Mouse (Mus musculus): ENCODE measurements around the gene Pax2. TPM values are rescaled to one million over a fixed set of nuclear protein-coding genes. Genes with fewer than 3 reads are reported as not detected.

The Pax2 gene
- polyA plus RNA-seq, 1 experiment from 2014 or later, result 0.33 TPM

- H3K4me2 ChIP-seq (ENCODE audit: low read length), result no peak overlapping the region
- H3K9me3 ChIP-seq (replicated peaks; ENCODE audit: control insufficient read depth, low read length, poor library complexity, severe bottlenecking), result no peaks in the 10 kb centered on the region
- no peak overlapping the region for H3K9ac ChIP-seq (ENCODE audit: low read depth, low read length)
- WGBS, result 87% methylated on average over 7 of the region's 7 CpGs
- H3K4me1 ChIP-seq (ENCODE audit: control insufficient read depth, insufficient read depth, low read length), result no peaks in the 10 kb centered on the region
- no peak overlapping the region for H3K27ac ChIP-seq (ENCODE audit: low read length)
- no peak for ATAC-seq
- H3K27me3 ChIP-seq (ENCODE audit: control insufficient read depth, insufficient read depth, low read depth, low read length), result peaks cover 5% of the 10 kb centered on the region
- no peaks in the 10 kb centered on the region for H3K36me3 ChIP-seq (ENCODE audit: control insufficient read depth, insufficient read depth, low read length)
- no peak overlapping the region for H3K4me3 ChIP-seq (ENCODE audit: low read depth, low read length)
Observed at GRCm38 (mm10) chr19:44876529-44876928, 120.7 kb downstream of the Pax2 start.

- WGBS, result under 1% methylated on average over 31 of the region's 31 CpGs
- ATAC-seq, result peak; percentile 42; the same call in 1 of the 2 replicates
- Histone ChIP-seq H3K4me1 (ENCODE audit: control insufficient read depth, insufficient read depth, low read length) (peaks cover 10% of the 10 kb centered on the region; the same call in 1 of the 2 replicates), H3K27ac (ENCODE audit: low read length) (no peak overlapping the region), H3K4me3 (ENCODE audit: low read depth, low read length) (peak overlapping the region; percentile 32), H3K9ac (ENCODE audit: low read depth, low read length) (peak overlapping the region; percentile 62), H3K36me3 (ENCODE audit: control insufficient read depth, insufficient read depth, low read length) (no peaks in the 10 kb centered on the region), H3K4me2 (ENCODE audit: low read length) (peak overlapping the region; percentile 65), H3K27me3 (ENCODE audit: control insufficient read depth, insufficient read depth, low read depth, low read length) (peaks cover 34% of the 10 kb centered on the region), H3K9me3 (replicated peaks; ENCODE audit: control insufficient read depth, low read length, poor library complexity, severe bottlenecking) (no peaks in the 10 kb centered on the region)
Observed at GRCm38 (mm10) chr19:44882552-44883024, 126.7 kb downstream of the Pax2 start.

- Histone ChIP-seq H3K27me3 (ENCODE audit: control insufficient read depth, insufficient read depth, low read depth, low read length) (peaks cover 49% of the 10 kb centered on the region), H3K27ac (ENCODE audit: low read length) (no peak overlapping the region), H3K4me2 (ENCODE audit: low read length) (no peak overlapping the region), H3K36me3 (ENCODE audit: control insufficient read depth, insufficient read depth, low read length) (no peaks in the 10 kb centered on the region), H3K4me1 (ENCODE audit: control insufficient read depth, insufficient read depth, low read length) (peaks cover 10% of the 10 kb centered on the region; the same call in 1 of the 2 replicates), H3K9ac (ENCODE audit: low read depth, low read length) (no peak overlapping the region), H3K9me3 (replicated peaks; ENCODE audit: control insufficient read depth, low read length, poor library complexity, severe bottlenecking) (no peaks in the 10 kb centered on the region), H3K4me3 (ENCODE audit: low read depth, low read length) (no peak overlapping the region)
- WGBS, result 34% methylated on average over 3 of the region's 3 CpGs
- ATAC-seq, result no peak
Observed at GRCm38 (mm10) chr19:44884331-44884730, 128.5 kb downstream of the Pax2 start.

GRCm38 (mm10) chr19:44886475-44886874, 130.6 kb downstream of the Pax2 start:
- H3K4me2 ChIP-seq (ENCODE audit: low read length), result no peak overlapping the region
- no peak overlapping the region for H3K4me3 ChIP-seq (ENCODE audit: low read depth, low read length)
- peaks cover 66% of the 10 kb centered on the region for H3K27me3 ChIP-seq (ENCODE audit: control insufficient read depth, insufficient read depth, low read depth, low read length)
- H3K9ac ChIP-seq (ENCODE audit: low read depth, low read length), result no peak overlapping the region
- 15% methylated on average over 3 of the region's 3 CpGs for WGBS
- no peak for ATAC-seq
- H3K27ac ChIP-seq (ENCODE audit: low read length), result no peak overlapping the region
- peaks cover 10% of the 10 kb centered on the region; the same call in 1 of the 2 replicates for H3K4me1 ChIP-seq (ENCODE audit: control insufficient read depth, insufficient read depth, low read length)
- H3K9me3 ChIP-seq (replicated peaks; ENCODE audit: control insufficient read depth, low read length, poor library complexity, severe bottlenecking), result no peaks in the 10 kb centered on the region
- H3K36me3 ChIP-seq (ENCODE audit: control insufficient read depth, insufficient read depth, low read length), result no peaks in the 10 kb centered on the region

Small RNA genes within 50 kb of the gene (microRNA-seq; reads per million reads assigned to microRNA genes)
- not detected for gene Mir6405

Other genes starting within 250 kb of the Pax2 start
- 0.15 and 0.32 TPM in 2 replicates for gene Sec31b, start 210.2 kb upstream of the Pax2 start, polyA plus RNA-seq (2015; fragmentation: Nextera tagmentation; extraction: Ambion mirVana)
- not detected in 2 replicates for gene Gm20538, start 203.2 kb upstream of the Pax2 start, polyA plus RNA-seq (2015; fragmentation: Nextera tagmentation; extraction: Ambion mirVana)
- gene Ndufb8, start 200.6 kb upstream of the Pax2 start, polyA plus RNA-seq (2015; fragmentation: Nextera tagmentation; extraction: Ambion mirVana), result 570 and 615 TPM in 2 replicates
- gene Hif1an, start 193.2 kb upstream of the Pax2 start, polyA plus RNA-seq (2015; fragmentation: Nextera tagmentation; extraction: Ambion mirVana), result 25.2 and 28.6 TPM in 2 replicates
- 30.3 and 35.7 TPM in 2 replicates for gene Slf2, start 175.1 kb downstream of the Pax2 start, polyA plus RNA-seq (2015; fragmentation: Nextera tagmentation; extraction: Ambion mirVana)
- gene Sema4g, start 233.1 kb downstream of the Pax2 start, polyA plus RNA-seq (2015; fragmentation: Nextera tagmentation; extraction: Ambion mirVana), result 16.5 and 16.9 TPM in 2 replicates
- 13.6 and 16.0 TPM in 2 replicates for gene Twnk, start 249.6 kb downstream of the Pax2 start, polyA plus RNA-seq (2015; fragmentation: Nextera tagmentation; extraction: Ambion mirVana)